Mouse (Mus musculus): ENCODE measurements around the gene Hmga1b.

DNA sequence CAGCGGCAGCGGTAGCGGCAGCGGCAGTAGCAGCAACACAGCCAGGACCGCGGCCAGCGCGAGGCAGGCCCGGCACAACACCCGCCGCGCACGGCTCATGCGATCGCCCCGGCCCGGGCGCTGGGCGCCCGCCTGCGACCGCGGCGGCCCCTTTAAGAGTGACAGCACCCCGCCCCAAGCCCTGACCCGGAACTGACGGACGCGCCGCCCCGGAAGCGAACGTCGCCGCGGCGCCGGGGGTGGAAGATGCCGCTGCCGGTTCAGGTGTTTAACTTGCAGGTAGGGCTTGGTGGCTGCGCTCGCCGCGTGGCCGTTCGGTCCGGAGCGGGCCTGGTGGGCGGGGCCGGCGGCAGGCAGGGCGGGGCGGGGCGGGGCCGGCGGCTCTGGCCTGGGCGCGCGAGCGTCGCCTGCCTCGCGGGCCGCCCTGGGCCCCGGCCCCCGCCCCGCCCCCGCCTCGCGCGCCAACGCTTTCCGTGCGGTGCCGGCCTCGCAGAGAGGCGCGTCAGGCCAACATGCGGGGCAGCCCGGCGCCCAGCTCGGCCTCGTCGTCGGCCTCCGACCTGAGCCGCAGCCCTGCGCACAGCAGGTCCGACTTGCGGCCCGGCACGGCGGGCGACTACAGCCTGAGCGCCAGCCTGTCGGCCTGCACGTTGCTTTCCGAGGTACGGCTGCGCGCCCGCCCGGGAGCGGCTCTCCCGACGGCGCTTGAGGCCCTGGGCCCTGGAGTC, 21.6 kb downstream of the Hmga1b start, which contains the start of the genes Rfng and Gps1:
- TF ChIP-seq CHD2 (IDR thresholded peaks at IDR 0.05; ENCODE audit: low read length) (no peak), TBP (IDR thresholded peaks at IDR 0.05; ENCODE audit: low read depth, low read length) (0 out of 2 replicates have a peak, but pooled peaks have one; percentile 29), TAL1 (IDR thresholded peaks at IDR 0.05; ENCODE audit: low read length) (no peak), JUND (IDR thresholded peaks at IDR 0.05; ENCODE audit: low read depth, low read length) (no peak)

Data from MEL (cell line).